Mouse (Mus musculus) effector memory CD4-positive, alpha-beta T cell, adult 7 months (primary cell): ENCODE results near the gene Lrrc8b. TPM values are rescaled to one million over a fixed set of nuclear protein-coding genes. Genes with fewer than 3 reads are reported as not detected.

ENCODE experiments used
- polyA plus RNA-seq: library from polyadenylated mRNA; unstranded; fragments of 100-300 nt; shearing (Covaris generic); gene quantifications from one replicate; pipeline ENCODE4 v1.2.1, GENCODE M21; 2017

Lrrc8b gene
- polyA plus RNA-seq, result 7.1 TPM

DNA sequence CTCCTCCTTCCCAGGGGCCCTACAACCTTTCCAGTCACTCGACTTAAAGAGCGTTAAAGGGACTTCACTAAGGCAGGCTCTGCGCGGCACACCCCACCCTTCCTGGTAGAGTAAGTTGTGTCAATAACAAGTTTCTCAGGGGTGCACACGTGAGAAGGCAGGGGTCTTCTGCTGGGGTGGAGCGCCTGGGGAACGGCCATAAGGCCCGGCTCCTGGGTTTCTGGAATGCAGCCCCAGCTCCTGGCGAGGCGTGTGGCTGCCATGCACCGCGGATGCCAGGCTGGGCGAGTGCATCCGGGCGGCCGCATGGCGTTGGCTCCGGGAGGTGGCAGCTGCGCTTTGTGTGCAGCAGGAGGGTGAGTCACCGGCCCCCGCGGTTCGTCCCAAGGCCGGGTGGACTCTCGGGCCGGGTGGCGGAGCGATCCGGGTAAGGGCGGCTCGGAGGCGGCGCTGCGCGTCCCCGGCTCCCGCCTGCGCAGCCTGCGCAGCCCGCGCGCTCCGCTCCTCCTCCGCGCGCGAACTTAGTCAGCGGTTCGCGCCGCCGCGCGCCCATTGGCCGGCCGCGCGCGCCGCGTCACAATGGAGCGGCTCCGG lies at the start of gene Lrrc8b:
TSS of gene Lrrc8b (plus strand) at position 578 of the 594 bp plus-strand sequence.

GRCm38 (mm10) chr5:105519096-105519975 lies 103.8 kb downstream of the Lrrc8b start, which contains the start of gene Lrrc8c:
Lrrc8c (plus strand) TSS chr5:105519388.

Other genes with a start within 250 kb of the Lrrc8b start
- gene Gbp10, start 176.2 kb upstream of the Lrrc8b start, polyA plus RNA-seq, result 9.6 TPM
- not detected for gene Gm43302, start 122.1 kb upstream of the Lrrc8b start, polyA plus RNA-seq
- gene Gbp6, start 122.1 kb upstream of the Lrrc8b start, polyA plus RNA-seq, result 40.5 TPM
- 94.8 TPM for gene Lrrc8c, start 103.6 kb downstream of the Lrrc8b start, polyA plus RNA-seq